ENCODE assay signal across 10 mouse cellular contexts in genomic region chr2:141288494-141288893, GRCm38 (mm10).
A peak's percentile ranks its signal among the peaks of the same experiment; 100 is the strongest.
DNase-seq lines count a peak whose midpoint lies in the region; ATAC-seq and TF ChIP-seq lines count a peak whose summit lies in the region.
"Had no signal": no experiment of that assay in that cellular context is flagged by ENCODE, and none has a peak within 500 bp of the region (broad histone marks: within the 10 kb centered on the region; RNA-seq: fewer than 3 reads in every experiment).

No protein-coding gene starts in this region.

- DNase-seq in adipocyte (ENCODE audit: low spot score): peak; percentile 74
- DNase-seq in heart, adult 2 months: peak; percentile 20 to 39
- peak; percentile 72 for DNase-seq in kidney, adult 11 months
- peak; percentile 20 for DNase-seq in liver, postnatal 0 days
- no peak for DNase-seq in gastrocnemius, postnatal 25 days
- no peak for DNase-seq in left cerebral cortex, adult 8-10 months (ENCODE audit: low spot score in 2 of 2)
- no peak for DNase-seq in layer of hippocampus, postnatal 25 days (ENCODE audit: extremely low spot score in 1 of 2, low spot score in 1 of 2)

- H3K79me2 ChIP-seq in heart, adult 2 months (replicated peaks; ENCODE audit: control insufficient read depth, insufficient read depth, low read length): no peaks in the 10 kb centered on the region

- ATAC-seq in liver, postnatal 0 days: peak; percentile 67
- no peak for ATAC-seq in erythroid progenitor cell, adult 5-6 weeks (replicated peaks; ENCODE audit: low FRiP score, poor library complexity, severe bottlenecking)

- peaks cover 1% of the 10 kb centered on the region for H3K4me1 ChIP-seq in heart, adult 2 months (ENCODE audit: control insufficient read depth, insufficient read depth, low read length)
- H3K4me1 ChIP-seq in liver, postnatal 0 days (ENCODE audit: insufficient read depth): peaks cover 5% of the 10 kb centered on the region; the same call in 1 of the 2 replicates

- H3K9me3 ChIP-seq in liver, postnatal 0 days (ENCODE audit: low read length): no peaks in the 10 kb centered on the region
- H3K9me3 ChIP-seq: embryonic facial prominence, embryonic 13.5 days had no signal

- 32% methylated on average over 7 of the region's 7 CpGs for WGBS in heart, adult 2 months
- 30% methylated on average over 7 of the region's 7 CpGs for WGBS in liver, postnatal 0 days (ENCODE audit: insufficient replicate concordance)

- H3K27me3 ChIP-seq in heart, adult 2 months (ENCODE audit: control insufficient read depth, insufficient read depth, low read length): no peaks in the 10 kb centered on the region
- no peaks in the 10 kb centered on the region for H3K27me3 ChIP-seq in liver, postnatal 0 days (ENCODE audit: insufficient read depth, low read length)
- H3K27me3 ChIP-seq: embryonic facial prominence, embryonic 13.5 days had no signal

- H3K4me2 ChIP-seq in liver, postnatal 0 days (ENCODE audit: low read depth, low read length): no peak overlapping the region
- H3K4me2 ChIP-seq: embryonic facial prominence, embryonic 13.5 days had no signal

- peaks cover 4% of the 10 kb centered on the region; the same call in 1 of the 2 replicates for H3K36me3 ChIP-seq in heart, adult 2 months (ENCODE audit: control insufficient read depth, insufficient read depth, low read length)
- no peaks in the 10 kb centered on the region for H3K36me3 ChIP-seq in liver, postnatal 0 days (replicated peaks; ENCODE audit: insufficient read depth, low read length)
- H3K36me3 ChIP-seq: embryonic facial prominence, embryonic 13.5 days; G1E had no signal

- TF ChIP-seq POLR2A in heart, adult 2 months (IDR thresholded peaks at IDR 0.05; ENCODE audit: insufficient read depth, low read depth, low read length): no peak

- no peak for TF ChIP-seq CTCF in heart, adult 2 months (IDR thresholded peaks at IDR 0.05)
- TF ChIP-seq CTCF in liver, postnatal 0 days (IDR thresholded peaks at IDR 0.05; ENCODE audit: low read depth): no peak

- H3K4me3 ChIP-seq in heart, adult 2 months: no peak overlapping the region
- no peak overlapping the region for H3K4me3 ChIP-seq in liver, postnatal 0 days (ENCODE audit: low read depth, low read length)
- H3K4me3 ChIP-seq: embryonic facial prominence, embryonic 13.5 days had no signal

- H3K9ac ChIP-seq in heart, adult 2 months (ENCODE audit: low read depth, low read length): no peak overlapping the region
- no peak overlapping the region for H3K9ac ChIP-seq in liver, postnatal 0 days (replicated peaks)
- H3K9ac ChIP-seq: embryonic facial prominence, embryonic 13.5 days had no signal

- peak overlapping the region; percentile 1; the same call in 1 of the 2 replicates for H3K27ac ChIP-seq in heart, adult 2 months
- H3K27ac ChIP-seq in liver, postnatal 0 days (ENCODE audit: low read depth): no peak overlapping the region
- H3K27ac ChIP-seq: embryonic facial prominence, embryonic 13.5 days had no signal

- TF ChIP-seq EP300 in heart, adult 2 months (IDR thresholded peaks at IDR 0.05; ENCODE audit: insufficient read depth, low read depth, low read length): no peak
- peak; percentile 35; the same call in 1 of the 2 replicates for TF ChIP-seq EP300 in liver, postnatal 0 days (IDR thresholded peaks at IDR 0.05; ENCODE audit: low read depth)

- intact Hi-C loops in heart, adult 2 months (cut with DNase I): no loop called here

Comparison
In these comparisons a context has a peak if more than half of its experiments do, and no peak if none do; other contexts are left out.
1. DNase-seq: peak in adipocyte (single experiment), heart, adult 2 months (2 of 2), kidney, adult 11 months (single experiment) and liver, postnatal 0 days (single experiment); none in gastrocnemius, postnatal 25 days (single experiment), left cerebral cortex, adult 8-10 months (0 of 2) and layer of hippocampus, postnatal 25 days (0 of 2).